Mouse (Mus musculus): Measurements from ENCODE around the gene Cdc14b.

- TF ChIP-seq FLI1 (IDR thresholded peaks at IDR 0.05; ENCODE audit: low read length), result no peak
- TF ChIP-seq GATA1 (IDR thresholded peaks at IDR 0.05; ENCODE audit: borderline replicate concordance, low read length), result no peak
Measured at GRCm38 (mm10) chr13:64152241-64152669, 122.8 kb downstream of the Cdc14b start.
